Mouse (Mus musculus): ENCODE results near the gene Dand5. TPM values are rescaled to one million over a fixed set of nuclear protein-coding genes. Genes with fewer than 3 reads are reported as not detected.

Dand5 gene
- polyA plus RNA-seq (2015; fragmentation: Nextera tagmentation; extraction: Ambion mirVana), result 7.0 TPM in 2 replicates

DNA sequence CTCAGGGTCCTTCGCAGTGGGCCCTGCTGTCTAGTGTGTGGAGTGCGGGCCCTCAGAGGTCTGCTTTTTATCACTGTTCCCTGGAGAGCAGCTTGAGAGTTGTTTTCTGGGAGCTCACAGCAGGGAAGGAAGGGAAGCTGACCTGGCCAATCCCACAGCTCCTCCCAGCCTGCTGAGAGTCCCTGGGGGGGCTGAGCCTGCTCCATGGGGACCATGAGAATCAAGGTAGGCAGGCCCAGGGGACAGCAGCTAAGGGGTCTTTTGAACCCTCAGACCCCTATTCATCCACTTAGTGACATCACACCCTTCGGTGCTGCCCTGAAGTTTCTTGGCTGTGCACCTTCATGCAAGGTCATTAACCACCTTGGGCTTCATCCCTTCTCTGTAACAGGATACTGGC, at the start of gene Dand5:
Gene Dand5, minus strand, starts transcription at position 101 of the 400 bp plus-strand sequence.
- Histone ChIP-seq H3K4me3 (peak within 1 kb of the TSS; percentile 25), H3K27ac (no peak within 1 kb of the TSS), H3K9me3 (no peaks in the 10 kb centered on the region), H3K36me3 (no peaks in the 10 kb centered on the region), H3K9ac (peak within 1 kb of the TSS; percentile 52; the same call in 1 of the 2 replicates), H3K4me2 (peak within 1 kb of the TSS; percentile 56), H3K4me1 (peaks cover 6% of the 10 kb centered on the region; the same call in 1 of the 2 replicates), H3K27me3 (peaks cover 11% of the 10 kb centered on the region; the same call in 1 of the 2 replicates)
- no peak for ATAC-seq (ENCODE audit: insufficient number of reproducible peaks, insufficient read depth, low FRiP score, low TSS enrichment, low read depth)
- WGBS, result 39% methylated on average over 3 of the region's 3 CpGs

DNA sequence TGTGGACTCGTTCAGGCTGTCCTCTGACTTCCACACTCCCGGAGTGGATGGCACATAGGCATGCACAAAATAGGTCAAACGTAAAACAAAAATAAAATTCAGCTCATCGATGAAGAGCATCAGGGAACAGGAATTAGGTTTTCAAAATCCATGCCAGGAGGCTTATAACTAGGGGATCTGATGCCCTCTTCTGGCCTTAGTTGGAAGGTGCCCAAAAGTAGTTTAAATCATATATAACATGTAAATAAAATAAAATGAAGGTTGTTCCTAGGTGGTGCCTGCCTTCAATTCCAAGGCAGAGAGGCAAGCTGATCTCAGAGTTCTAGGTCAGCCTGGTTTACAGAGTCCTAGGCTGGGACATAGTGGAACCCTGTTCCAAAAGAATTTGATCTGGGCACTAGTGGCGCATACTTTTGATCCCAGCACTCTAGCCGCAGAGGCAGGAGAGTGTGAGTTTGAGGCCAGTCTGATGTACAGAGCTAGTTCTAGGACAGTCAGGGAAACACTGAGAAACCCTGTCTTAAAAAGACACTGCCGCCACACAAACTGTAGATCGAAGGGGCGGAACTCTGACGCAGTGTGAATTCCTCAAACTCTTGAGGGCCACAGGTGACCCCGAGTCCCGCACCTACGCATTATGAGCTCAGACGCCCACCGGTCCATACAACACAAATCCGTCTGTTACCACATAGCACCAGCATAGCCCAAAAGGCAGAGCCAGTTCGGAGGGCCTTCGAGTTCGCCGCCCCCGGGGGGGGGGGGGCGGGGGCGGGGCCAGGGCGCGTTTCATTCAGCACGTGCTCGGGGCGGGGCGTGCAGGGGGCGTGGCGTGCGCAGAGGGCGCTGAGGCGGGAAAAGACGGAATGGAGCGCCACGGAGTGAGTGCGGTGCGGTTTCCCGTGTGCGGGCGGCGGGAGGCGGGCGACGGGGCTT, 49.0 kb upstream of the Dand5 start, which contains the start of gene Syce2:
Gene Syce2, plus strand, starts transcription at position 736 of the 933 bp plus-strand sequence.
- Histone ChIP-seq H3K4me3 (peak within 1 kb of the TSS; percentile 54), H3K9ac (peak within 1 kb of the TSS; percentile 74), H3K4me2 (peak within 1 kb of the TSS; percentile 96), H3K36me3 (peaks cover 32% of the 10 kb centered on the region), H3K9me3 (no peaks in the 10 kb centered on the region), H3K27me3 (no peaks in the 10 kb centered on the region), H3K27ac (peak within 1 kb of the TSS; percentile 8; the same call in 1 of the 2 replicates), H3K4me1 (peaks cover 16% of the 10 kb centered on the region)
- peak; percentile 32 for ATAC-seq (ENCODE audit: insufficient number of reproducible peaks, insufficient read depth, low FRiP score, low TSS enrichment, low read depth)
- WGBS, result 13% methylated on average over 45 of the region's 46 CpGs

DNA sequence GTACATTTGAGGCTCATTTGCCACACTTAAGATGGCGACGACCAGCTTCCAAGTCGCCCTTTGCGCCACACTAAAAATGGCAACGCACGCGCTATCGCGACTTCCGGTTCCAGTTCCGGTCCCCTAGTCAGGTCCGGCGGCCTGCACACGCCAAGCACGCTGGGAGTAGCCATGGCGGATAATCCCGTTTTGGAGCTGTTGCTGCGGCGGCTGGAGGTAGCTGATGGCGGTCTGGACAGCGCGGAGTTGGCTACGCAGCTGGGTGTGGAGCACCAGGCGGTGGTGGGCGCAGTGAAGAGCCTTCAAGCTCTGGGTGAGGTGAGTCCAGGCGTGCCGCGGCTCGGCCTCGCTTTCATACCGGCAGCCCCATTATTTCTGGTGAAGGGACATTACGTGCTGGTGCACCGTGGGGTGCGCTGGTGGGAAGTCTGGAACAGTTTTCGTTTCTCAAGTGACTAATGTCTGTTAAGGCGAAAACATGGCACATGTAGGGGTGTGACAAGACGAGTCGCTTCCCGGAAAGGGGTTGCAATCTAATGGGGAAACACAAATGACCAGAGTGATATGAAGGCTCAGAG, 34.3 kb upstream of the Dand5 start, which contains the start of gene Farsa:
Gene Farsa, plus strand, starts transcription at position 126 of the 578 bp plus-strand sequence.
- Histone ChIP-seq H3K27me3 (no peaks in the 10 kb centered on the region), H3K9me3 (no peaks in the 10 kb centered on the region), H3K4me2 (peak within 1 kb of the TSS; percentile 94), H3K27ac (peak within 1 kb of the TSS; percentile 71), H3K9ac (peak within 1 kb of the TSS; percentile 88), H3K4me1 (peaks cover 14% of the 10 kb centered on the region), H3K4me3 (peak within 1 kb of the TSS; percentile 74), H3K36me3 (peaks cover 29% of the 10 kb centered on the region)
- peak; percentile 65 for ATAC-seq (ENCODE audit: insufficient number of reproducible peaks, insufficient read depth, low FRiP score, low TSS enrichment, low read depth)
- WGBS, result under 1% methylated on average over 39 of the region's 39 CpGs

DNA sequence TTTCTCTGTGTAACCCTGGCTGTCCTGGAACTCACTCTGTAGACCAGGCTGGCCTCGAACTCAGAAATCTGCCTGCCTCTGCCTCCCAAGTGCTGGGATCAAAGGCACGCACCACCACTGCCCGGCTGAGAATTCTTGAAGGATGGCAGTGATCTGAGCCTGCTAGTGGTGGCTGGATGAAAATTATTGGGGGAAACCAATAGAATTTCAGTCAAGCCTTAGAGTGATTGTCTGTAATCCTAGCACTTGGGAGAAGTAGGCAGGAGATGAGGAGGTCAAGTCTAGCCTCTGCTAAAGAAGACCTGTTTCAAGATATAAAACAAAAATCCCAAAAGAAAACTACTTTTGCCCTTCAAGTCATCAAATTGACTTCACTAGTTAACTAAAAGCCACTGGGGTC, 33.8 kb upstream of the Dand5 start:
- Histone ChIP-seq H3K36me3 (peaks cover 24% of the 10 kb centered on the region), H3K27ac (no peak overlapping the region), H3K4me1 (peaks cover 14% of the 10 kb centered on the region), H3K27me3 (no peaks in the 10 kb centered on the region), H3K9ac (no peak overlapping the region; the same call in 1 of the 2 replicates), H3K9me3 (no peaks in the 10 kb centered on the region), H3K4me2 (peak overlapping the region; percentile 94; the same call in 1 of the 2 replicates), H3K4me3 (peak overlapping the region; percentile 74)
- no peak for ATAC-seq (ENCODE audit: insufficient number of reproducible peaks, insufficient read depth, low FRiP score, low TSS enrichment, low read depth)
- 96% methylated on average over 3 of the region's 3 CpGs for WGBS

DNA sequence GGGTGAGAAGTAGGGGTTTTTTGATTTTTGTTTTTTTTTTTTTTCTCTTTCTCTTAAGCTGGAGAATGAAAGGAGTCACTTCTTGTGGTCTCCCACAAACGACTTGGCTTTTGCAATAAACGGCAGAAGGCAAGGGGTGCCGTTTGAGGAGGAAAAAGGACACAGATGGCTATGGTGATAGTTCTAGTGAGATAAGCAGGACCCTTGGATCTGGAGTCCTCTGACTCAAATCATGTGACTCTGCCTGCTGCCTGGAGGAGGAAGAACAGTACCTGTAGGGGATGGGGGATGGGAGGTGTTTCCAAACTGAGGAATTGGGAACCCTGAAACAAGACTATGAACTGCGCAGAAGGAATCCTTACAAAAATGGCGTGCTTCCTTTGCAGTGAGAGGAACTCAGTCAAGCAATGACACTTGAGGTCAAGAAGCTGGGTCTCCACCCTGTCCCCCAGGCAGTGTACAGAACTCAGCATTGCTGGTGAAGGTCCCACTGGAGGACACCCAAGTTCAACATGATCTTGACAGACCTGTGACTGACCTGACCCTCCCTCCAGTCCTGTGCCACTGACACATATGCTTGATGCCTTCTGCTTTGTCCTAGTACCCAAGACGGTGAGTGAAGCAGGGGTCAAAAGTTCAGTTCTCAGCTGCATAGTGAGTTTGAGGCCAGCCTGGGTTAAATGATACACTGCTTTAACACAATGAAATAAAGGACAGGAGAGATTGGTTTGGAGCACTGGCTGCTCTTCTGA, 25.2 kb upstream of the Dand5 start:
- Histone ChIP-seq H3K36me3 (peaks cover 28% of the 10 kb centered on the region), H3K9me3 (no peaks in the 10 kb centered on the region), H3K4me2 (peak overlapping the region; percentile 75), H3K9ac (peak overlapping the region; percentile 74), H3K4me1 (peaks cover 37% of the 10 kb centered on the region), H3K27ac (peak overlapping the region; percentile 80), H3K27me3 (no peaks in the 10 kb centered on the region), H3K4me3 (peak overlapping the region; percentile 97)
- 38% methylated on average over 6 of the region's 6 CpGs for WGBS
- ATAC-seq (ENCODE audit: insufficient number of reproducible peaks, insufficient read depth, low FRiP score, low TSS enrichment, low read depth), result no peak

DNA sequence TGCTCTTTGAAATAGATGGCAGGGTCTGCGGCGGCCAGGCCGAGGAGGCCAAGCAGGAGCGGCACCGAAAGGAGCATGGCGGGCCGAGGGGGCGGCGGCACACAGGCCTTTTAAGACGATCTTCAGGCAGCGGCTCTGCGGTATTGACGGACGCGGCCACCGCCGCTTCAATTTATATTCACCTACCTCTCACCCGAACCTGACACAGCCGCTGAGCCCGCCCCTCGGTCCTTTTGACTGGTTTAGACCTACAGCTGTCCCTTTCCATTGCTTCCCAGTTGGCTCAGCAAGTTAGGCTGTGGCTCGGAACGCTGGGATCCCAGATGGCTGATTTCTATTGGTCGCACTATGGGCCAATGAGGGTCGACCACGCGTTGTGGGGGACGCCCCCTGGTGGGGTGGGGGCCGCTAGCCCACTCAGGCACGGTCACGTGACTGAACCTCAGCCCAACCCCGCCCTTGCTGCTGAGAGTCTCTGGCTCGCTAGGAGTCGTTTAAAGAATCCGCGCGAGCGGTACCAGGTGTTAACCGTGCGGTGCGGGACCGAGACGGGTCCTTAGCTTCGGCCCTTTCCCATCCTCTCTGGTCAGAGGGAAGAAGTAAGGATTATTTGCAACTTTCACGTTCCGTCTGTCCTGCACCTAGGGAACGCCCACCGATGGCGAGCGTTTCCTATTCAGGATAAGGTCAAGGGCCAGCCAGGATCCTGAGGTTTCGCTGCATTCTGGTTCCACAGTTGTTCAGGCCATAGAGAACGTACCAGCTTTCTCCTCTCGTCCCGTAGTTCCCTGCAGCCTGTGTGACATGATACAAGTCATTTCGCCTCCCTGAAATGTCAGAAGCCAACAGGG, 24.3 kb upstream of the Dand5 start, which contains the start of gene Calr:
Gene Calr, minus strand, starts transcription at position 213 of the 851 bp plus-strand sequence.
- Histone ChIP-seq H3K4me3 (peak within 1 kb of the TSS; percentile 97), H3K27ac (peak within 1 kb of the TSS; percentile 88), H3K27me3 (no peaks in the 10 kb centered on the region), H3K4me2 (peak within 1 kb of the TSS; percentile 84), H3K4me1 (peaks cover 42% of the 10 kb centered on the region), H3K9ac (peak within 1 kb of the TSS; percentile 97), H3K36me3 (peaks cover 37% of the 10 kb centered on the region), H3K9me3 (no peaks in the 10 kb centered on the region)
- under 1% methylated on average over 55 of the region's 55 CpGs for WGBS
- ATAC-seq (ENCODE audit: insufficient number of reproducible peaks, insufficient read depth, low FRiP score, low TSS enrichment, low read depth), result peak; percentile 99

DNA sequence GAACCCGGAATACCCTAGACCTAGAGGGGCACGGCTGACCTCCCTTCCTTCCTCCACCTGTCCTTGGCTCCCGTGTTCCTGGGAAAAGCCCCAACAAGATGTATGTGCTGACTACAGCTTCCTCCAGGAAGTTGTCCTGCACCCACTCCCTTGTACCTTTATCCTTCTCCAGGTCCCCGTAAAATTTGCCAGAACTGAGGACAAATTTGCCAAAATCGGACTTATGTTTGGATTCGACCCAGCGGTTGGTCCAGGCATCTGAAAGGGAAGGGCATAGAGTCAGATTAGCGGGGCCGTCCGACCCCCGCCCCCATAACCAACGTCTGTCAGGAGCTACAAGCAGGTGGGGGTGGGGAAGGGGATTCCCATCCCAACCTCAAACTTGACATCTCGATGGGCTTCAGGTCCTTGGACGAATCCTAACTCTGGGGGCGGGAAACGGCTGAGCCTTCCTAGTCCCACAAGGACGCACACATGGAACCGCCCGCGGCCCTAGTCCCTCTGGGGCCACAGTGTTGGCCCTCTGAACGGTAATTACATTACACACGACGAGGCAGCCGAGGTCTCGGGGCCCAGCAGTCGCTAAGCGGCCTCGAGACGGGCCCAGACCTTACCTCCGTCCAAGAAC, 23.6 kb upstream of the Dand5 start:
- under 1% methylated on average over 30 of the region's 30 CpGs for WGBS

DNA sequence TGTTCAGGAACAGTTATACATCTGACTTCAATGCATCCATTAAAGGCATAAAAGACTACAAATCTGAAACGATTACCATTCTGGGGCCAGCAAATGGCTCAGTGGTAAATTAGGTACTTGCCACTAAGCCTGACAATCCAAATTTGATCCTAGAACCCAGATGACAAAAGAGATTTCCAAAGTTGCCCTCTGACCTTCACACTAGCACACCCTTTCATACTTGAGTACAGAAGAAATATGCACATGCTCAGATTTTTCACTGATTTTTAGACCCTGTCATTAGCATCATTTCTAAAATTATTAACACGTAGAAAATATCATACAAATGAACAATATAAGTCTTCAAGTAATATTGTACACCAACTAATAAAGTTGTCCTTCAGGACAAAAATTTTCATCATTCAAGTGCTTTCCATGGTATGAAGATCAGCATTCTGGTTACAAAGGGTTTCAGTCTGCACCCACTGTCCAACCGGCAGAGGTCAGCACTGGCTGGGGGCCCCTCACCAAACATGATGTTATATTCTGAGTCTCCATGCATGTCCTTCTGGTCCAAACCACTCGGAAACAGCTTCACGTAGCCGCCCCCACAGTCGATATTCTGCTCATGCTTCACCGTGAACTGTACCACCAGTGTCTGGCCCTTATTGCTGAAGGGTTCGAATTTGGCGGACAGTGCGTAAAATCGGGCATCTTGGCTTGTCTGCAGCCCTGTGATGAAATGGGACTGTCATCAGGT, 22.9 kb upstream of the Dand5 start:
- peak overlapping the region; percentile 84 for H3K4me2 ChIP-seq
- no peaks in the 10 kb centered on the region for H3K9me3 ChIP-seq
- ATAC-seq (ENCODE audit: insufficient number of reproducible peaks, insufficient read depth, low FRiP score, low TSS enrichment, low read depth), result no peak
- H3K36me3 ChIP-seq, result peaks cover 46% of the 10 kb centered on the region
- peaks cover 42% of the 10 kb centered on the region for H3K4me1 ChIP-seq
- H3K9ac ChIP-seq, result peak overlapping the region; percentile 97
- H3K4me3 ChIP-seq, result peak overlapping the region; percentile 97
- 13% methylated on average over 12 of the region's 12 CpGs for WGBS
- no peaks in the 10 kb centered on the region for H3K27me3 ChIP-seq
- H3K27ac ChIP-seq, result 0 out of 2 replicates have a peak overlapping the region, but pooled peaks have one; percentile 88

More for the DNA sequence above, 23.6 kb upstream of the Dand5 start:
- H3K9me3 ChIP-seq, result no peaks in the 10 kb centered on the region
- H3K4me1 ChIP-seq, result peaks cover 42% of the 10 kb centered on the region
- H3K36me3 ChIP-seq, result peaks cover 45% of the 10 kb centered on the region
- H3K27ac ChIP-seq, result peak overlapping the region; percentile 88
- H3K9ac ChIP-seq, result peak overlapping the region; percentile 97
- peak overlapping the region; percentile 97 for H3K4me3 ChIP-seq
- peak; percentile 0; the same call in 1 of the 2 replicates for ATAC-seq (ENCODE audit: insufficient number of reproducible peaks, insufficient read depth, low FRiP score, low TSS enrichment, low read depth)
- H3K4me2 ChIP-seq, result peak overlapping the region; percentile 84
- no peaks in the 10 kb centered on the region for H3K27me3 ChIP-seq

DNA sequence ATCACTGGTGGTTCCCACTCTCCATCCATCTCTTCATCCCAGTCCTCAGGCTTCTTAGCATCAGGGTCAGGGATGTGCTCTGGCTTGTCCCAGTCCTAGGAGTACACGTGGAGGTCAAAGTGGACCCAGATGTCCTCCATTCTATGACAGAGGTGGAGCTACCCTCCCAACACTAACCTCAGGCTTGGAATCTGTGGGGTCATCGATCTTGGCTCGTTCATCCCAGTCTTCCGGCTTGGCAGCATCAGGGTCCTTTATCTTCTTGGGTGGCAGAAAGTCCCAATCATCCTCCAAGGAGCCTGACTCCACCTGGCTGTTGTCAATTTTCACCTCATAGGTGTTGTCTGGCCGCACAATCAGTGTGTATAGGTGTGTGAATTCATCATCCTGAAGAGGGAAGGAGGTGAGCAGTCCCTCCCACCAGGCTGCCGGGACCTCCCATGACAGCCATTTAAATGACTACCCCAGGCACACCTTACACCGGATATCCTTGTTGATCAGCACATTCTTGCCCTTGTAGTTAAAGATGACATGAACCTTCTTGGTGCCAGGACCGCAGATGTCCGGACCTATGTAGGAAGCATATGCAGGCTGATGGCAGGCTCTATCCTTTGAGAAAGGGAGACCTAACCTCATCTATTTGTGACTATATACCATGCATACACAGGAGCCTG, 21.9 kb upstream of the Dand5 start:
- Histone ChIP-seq H3K27me3 (no peaks in the 10 kb centered on the region), H3K36me3 (peaks cover 46% of the 10 kb centered on the region), H3K4me3 (peak overlapping the region; percentile 97), H3K4me2 (peak overlapping the region; percentile 84), H3K27ac (peak overlapping the region; percentile 39; the same call in 1 of the 2 replicates), H3K9me3 (no peaks in the 10 kb centered on the region), H3K9ac (peak overlapping the region; percentile 97), H3K4me1 (peaks cover 45% of the 10 kb centered on the region)
- no peak for ATAC-seq (ENCODE audit: insufficient number of reproducible peaks, insufficient read depth, low FRiP score, low TSS enrichment, low read depth)
- WGBS, result 82% methylated on average over 9 of the region's 9 CpGs
